Mouse (Mus musculus) thymus, adult 2 months (tissue): ENCODE measurements at regions not wholly inside any gene's neighbourhood (a gene's known extent, or its start where the extent isn't known, plus 50 kb on each side); places are given as distances from the start of the nearest gene placed in this dataset.

Source experiments
- CTCF ChIP-seq: fragments of 200-500 bp; IDR thresholded peaks from 2 replicates; pipeline ENCODE4 v1.5.1; 2012; ENCODE audit warnings: mild to moderate bottlenecking, control low read depth, low read length, moderate library complexity, borderline replicate concordance; ENCODE audit not compliant: control insufficient read depth, poor library complexity, insufficient read depth; ENCODE audit errors: extremely low read depth
- POLR2A ChIP-seq: fragments of 200-500 bp; IDR thresholded peaks from 2 replicates; pipeline ENCODE4 v1.6.1; 2012; ENCODE audit warnings: mild to moderate bottlenecking, low read length, control low read depth, moderate library complexity; ENCODE audit not compliant: control insufficient read depth, poor library complexity, insufficient read depth; ENCODE audit errors: extremely low read depth

- TF ChIP-seq POLR2A (no peak), CTCF (no peak)
Observed at GRCm38 (mm10) chr19:15736200-15736599, 210.9 kb downstream of the Psat1 start.
